Mouse (Mus musculus): Measurements from ENCODE around the gene Fhad1. TPM values are rescaled to one million over a fixed set of nuclear protein-coding genes. Genes with fewer than 3 reads are reported as not detected.

The Fhad1 gene
- total RNA-seq, 2 experiments from 2014 or later, result 8.7 to 8.8 TPM

DNA sequence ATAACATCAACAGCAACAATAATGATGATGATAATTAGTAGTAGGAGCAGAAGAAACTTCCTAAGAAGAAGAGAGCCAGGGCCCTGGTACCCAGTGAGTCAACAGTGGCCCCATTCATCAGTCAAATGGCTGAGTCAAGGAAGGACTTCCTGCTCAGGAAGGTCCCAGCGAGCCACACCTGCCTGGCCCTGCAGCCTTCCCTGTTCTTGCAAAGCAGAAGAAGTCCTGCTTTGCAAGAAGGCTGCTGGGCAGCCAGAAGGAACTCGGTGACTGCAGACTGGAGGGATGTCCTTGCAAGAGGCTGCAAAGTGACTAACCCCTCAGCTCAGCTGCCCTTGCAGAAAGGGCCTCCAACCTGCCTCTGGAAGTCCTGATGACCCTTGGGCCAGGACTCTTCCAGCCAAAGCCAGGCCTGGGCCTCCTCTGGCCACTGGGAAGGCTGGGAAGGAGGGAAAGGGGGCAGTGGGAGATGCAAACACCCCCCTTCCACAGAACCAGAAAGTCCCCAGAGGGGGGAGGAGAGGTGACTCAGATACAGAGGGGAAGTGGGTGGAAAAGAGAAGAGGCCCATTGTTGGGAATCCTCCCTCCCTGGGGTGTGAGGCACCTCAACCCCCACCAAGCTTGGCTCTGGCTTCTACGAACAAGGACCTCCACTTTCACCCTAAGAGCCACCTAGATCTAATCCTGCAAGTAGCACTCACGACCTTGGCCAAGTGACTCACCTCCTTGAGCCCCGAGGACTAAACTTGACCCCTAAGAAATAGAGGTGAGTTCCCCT, 145.3 kb downstream of the Fhad1 start:
- DNase-seq (ENCODE audit: extremely low spot score in 1 of 2, low spot score in 1 of 2), result no peak

DNA sequence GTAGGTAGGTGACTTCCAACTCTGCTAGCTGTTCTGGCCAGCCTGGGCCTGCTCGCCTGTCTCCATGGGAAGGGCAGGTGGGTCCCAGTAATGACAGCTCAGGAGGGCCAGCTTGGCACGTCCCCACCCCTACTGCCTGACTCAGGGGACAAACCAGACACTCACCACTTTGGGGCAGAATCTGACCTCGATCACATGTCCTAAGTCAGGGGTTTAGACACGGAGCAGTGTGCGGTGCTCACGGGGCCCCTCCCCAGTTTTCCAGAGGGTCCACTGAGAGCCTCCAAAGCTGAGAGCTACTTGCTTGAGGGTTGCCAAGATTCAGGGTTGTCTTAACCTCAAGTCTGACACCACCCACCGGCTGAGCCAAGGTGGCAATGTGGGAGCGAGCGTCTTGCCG, 146.8 kb downstream of the Fhad1 start:
- DNase-seq (ENCODE audit: extremely low spot score in 1 of 2, low spot score in 1 of 2), result no peak

DNA sequence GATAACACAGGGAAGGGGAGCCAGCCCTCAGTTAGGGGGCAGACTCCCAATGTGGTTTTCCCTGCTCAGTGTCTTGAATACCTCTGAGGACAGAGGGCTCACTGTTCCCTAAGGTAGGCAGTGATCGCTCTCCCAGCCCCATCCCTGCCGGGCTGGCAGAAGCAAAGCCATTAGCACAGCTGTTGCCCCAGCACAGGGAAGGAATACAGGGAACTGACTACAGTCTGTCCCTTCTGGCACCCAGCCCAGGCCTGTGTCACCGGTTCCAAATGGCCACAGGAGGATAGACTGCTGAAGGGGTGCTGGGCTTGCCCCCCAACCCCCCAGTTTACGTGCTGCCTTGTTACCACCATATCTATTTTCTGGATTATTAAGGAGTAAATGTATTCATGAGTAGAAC, 147.4 kb downstream of the Fhad1 start:
- DNase-seq (ENCODE audit: extremely low spot score in 1 of 2, low spot score in 1 of 2), result peak in 1 of 2 experiments; percentile 62

DNA sequence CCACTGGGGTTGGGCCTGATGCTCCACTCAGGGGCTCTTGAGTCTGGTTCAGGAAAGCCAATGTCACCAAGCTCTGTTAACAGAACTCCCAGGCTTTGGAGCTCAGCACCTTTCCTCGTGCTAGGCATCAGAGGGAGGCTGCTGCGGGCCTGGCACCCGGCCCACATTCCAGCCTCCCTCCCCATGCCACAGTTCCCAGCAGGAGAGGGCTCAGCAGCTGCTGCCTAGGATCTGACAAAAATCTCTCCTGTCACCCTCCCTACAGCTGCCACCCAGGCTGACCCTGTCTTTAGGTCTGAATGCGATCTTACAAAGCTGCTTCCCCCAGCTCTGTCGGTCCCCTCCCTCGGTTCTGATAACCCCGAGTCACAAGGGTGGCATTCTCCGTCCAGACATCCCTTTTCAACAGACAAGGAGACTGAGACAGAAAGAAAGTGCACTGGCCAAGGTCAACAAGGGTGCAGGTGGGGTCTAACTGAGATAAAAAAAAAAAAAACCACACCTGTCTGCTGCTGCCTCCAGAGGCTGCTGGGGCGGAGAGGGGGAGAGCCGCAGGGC, 147.9 kb downstream of the Fhad1 start:
- no peak for DNase-seq (ENCODE audit: extremely low spot score in 1 of 2, low spot score in 1 of 2)

DNA sequence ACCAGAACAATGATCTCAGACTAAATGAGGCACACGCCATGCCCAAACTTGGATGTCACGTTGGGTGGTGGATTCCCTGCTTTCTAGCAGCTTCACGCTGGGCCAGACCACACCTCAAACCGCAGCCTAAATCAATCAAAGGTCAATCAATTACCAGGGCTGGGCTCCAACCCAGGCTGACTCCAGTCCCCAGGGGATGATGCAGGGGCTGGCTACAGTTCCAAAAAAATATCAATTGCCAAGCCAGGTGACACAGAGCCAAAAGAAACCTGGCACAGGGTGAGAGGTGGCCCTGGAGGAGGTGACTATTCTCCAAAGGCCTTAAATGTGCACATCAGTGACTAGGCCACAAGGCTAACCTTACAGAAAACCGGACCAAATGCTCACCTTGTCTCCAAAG, 149.3 kb downstream of the Fhad1 start:
- DNase-seq (ENCODE audit: extremely low spot score in 1 of 2, low spot score in 1 of 2), result no peak

DNA sequence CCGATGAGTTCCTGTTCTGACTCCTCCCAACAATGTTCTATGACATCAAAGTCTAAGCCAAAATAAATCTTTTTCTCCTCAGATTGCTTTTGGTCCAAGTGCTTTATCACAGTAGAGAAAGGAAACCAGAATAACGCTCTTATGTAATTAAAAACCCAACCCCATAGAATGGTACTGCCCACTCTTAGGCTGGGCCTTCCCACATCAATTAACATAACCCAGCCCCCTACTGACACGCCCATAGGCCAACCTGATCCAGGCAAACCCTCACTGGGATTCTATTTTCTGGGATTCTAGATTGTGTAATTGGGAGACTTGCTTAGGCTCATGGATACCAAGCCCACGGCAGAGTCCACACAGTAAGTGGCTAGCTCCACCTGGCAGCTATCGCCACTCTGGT, 149.9 kb downstream of the Fhad1 start:
- DNase-seq (ENCODE audit: extremely low spot score in 1 of 2, low spot score in 1 of 2), result no peak

DNA sequence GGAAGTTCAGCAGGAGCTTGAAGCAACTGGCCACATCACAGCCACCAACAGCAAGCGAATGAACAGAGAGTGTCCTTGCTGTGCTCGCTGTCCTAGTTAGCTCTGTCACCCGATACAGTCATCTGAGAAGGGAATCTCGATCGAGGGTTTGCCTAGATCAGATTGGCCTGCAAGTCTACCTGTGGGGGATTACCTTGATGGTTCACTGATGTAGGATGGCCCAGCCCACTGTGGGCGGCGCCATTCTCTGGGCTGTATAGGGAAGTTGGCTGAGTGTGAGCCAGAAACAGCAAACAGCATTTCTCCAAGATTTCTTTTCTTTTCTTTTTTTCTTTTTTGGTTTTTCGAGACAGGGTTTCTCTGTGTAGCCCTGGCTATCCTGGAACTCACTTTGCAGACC, 150.4 kb downstream of the Fhad1 start:
- no peak for DNase-seq (ENCODE audit: extremely low spot score in 1 of 2, low spot score in 1 of 2)

DNA sequence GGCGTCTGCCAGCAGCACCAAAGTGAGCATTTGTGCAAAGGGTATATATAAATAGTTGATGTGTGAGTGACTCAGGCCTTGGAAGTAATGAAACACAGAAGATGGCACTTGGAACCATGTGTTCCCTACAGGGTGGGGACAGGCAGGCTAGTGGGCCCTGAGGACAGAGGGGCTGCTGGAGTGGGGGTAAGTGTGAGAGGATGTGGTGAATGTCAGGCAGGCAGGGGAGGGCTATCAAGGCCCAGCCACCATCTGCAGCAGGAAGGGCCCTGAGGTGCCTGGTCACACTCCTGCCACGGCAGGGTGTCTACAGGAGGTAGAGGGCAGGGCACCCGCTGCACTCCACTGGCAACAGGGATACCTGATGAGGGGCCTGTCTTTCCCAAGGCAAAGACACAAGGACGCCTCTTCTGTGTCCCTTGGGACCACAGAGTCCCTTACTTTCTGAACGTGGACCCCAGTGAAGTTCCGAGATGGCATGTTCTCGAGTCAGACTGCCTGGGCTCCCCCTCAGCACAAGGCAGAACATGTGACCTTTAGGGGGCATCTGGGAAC, 151.1 kb downstream of the Fhad1 start:
- no peak for DNase-seq (ENCODE audit: extremely low spot score in 1 of 2, low spot score in 1 of 2)

DNA sequence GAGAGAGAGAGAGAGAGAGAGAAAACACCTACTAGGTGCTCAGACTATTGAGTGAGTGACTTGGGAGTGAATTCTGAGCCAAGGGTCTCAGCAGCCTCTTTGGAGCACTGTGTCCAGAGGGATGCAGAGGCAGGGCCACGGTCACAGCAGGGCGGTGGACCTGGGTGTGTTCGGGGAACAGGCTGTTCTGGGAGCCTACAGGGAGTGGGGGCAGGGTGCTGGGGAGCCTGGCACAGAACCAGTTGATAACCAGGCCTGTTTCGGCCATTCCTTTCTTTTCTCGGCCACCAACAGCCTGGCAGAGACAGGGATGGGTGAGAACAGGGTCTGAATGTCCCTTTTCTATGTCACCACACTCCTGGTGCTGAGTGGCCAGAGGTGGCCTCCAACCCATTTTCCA, 152.0 kb downstream of the Fhad1 start:
- DNase-seq (ENCODE audit: extremely low spot score in 1 of 2, low spot score in 1 of 2), result no peak

DNA sequence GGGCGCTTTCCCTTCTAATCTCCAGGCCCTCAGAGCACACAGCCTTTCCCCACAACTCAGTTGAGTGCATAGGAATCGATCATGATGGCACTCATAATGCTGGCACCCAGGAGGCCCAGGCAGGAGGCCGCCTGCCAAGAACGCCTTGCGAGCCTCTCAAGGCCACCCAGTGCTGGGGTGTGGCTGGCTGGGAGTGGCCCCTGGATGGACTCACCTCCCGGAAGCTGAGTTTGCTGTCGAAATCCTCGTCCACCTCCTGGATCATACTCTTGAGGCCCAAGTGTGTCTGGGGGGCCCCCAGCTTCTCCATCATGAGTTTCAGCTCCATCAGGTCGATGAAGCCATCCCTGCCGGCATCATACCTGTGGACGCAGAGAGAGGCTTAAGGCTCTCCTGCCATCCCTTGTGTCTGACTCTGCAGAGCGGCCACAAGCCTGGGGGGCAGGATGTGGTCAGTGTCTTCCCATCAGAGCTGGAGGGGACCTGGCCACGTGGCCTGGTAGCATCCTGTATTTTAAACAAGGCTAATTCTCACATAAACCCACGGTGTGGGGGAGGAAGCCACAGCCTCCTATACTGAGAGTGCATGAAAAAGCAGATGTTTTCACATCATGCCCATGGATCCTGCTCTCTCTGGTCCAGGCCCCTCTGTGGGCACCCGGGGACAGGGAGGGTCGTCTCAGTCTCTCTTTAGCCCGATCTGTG, 153.1 kb downstream of the Fhad1 start:
- no peak for DNase-seq (ENCODE audit: extremely low spot score in 1 of 2, low spot score in 1 of 2)

DNA sequence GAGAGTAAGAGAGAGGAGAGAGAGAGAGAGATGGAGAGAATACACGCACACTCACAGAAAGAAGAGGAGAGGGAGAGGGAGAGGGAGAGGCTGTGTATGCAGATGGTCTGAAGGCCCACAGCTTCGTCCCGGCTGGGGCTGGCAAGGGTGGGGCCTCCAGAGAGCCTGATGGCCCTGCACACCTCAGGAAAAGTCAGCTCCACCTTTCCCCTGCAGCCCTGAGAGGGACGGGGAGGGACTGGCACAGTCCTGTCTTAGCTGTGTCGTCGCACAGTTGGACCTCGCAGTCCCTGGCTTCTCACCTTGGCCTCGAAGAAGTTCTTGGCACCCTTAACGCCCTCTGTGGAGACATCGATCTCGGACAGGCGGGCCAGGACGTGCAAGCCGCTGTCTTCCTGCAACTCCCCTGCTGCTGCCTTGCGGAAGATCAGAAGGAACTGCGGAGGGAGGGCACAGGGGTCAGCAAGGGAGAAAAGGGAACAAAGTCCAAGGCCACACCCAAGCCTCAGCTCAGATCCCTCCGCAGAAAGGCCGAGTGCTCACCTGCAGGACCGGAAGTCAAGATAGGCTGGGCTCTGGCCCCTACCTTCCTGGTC, 154.5 kb downstream of the Fhad1 start:
- no peak for DNase-seq (ENCODE audit: extremely low spot score in 1 of 2, low spot score in 1 of 2)

DNA sequence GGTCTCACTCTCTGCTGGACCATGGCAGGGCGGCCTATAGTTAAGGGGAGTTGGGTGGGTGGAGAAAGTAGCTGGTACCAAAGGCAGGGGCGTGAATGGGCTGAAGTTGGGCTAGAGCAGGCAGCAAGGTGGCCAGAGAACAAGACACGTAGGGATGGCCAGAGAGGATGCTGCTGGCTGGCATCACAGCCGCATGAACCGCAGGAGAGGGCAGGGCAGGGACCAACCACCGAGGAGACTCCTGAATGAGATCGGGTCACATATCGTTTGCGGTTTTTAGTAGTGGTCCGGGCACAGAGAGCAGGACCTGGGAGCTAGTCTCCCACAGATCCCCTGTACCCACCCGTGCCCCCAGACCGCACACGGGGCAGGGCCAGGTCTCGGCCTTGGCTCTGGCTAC, 155.5 kb downstream of the Fhad1 start:
- no peak for DNase-seq (ENCODE audit: extremely low spot score in 1 of 2, low spot score in 1 of 2)

DNA sequence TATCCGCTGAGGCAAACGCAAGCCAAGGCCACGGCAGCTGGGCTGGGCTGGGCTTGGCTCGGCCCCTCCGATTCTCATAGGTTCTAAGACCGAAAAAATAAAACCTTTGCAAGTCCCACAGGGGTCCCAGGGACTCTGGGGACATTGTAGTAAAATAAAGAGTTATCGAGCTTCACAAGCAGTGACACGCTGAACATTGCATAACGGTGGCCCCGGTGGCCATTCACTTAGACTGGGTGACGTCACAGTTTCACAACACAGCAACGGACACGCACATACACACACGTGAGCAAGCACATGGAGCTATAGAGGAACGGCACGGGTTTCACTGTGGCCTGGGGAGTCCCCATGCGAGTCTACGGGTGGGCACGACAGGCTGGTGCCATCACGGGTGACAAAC, 156.4 kb downstream of the Fhad1 start:
- no peak for DNase-seq (ENCODE audit: extremely low spot score in 1 of 2, low spot score in 1 of 2)

DNA sequence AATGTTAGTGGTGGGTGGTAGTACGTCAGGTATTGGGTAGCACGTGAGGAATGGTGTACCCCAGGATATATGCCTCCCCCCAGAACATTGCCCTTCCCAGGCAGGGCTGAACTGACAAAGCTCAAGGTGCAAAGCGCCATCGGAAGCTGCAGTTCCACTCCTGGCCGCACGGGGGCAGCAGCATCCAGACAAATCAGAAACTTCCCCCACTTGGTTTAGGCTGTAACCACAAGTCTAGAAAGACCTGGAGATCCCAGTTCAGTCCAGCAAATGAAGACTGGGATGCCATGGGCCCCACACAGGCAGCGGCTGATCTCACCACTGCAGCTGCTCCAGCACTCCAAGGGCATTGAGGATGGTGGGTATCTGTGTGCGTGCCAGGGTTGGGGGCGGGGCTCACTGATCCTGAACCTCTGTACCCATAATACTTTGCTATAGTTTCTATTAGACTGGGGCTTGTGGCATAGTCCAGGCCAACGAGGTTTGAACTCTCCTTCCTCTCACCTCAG, 157.4 kb downstream of the Fhad1 start:
- peak; percentile 89 to 94 for DNase-seq (ENCODE audit: extremely low spot score in 1 of 2, low spot score in 1 of 2)

DNA sequence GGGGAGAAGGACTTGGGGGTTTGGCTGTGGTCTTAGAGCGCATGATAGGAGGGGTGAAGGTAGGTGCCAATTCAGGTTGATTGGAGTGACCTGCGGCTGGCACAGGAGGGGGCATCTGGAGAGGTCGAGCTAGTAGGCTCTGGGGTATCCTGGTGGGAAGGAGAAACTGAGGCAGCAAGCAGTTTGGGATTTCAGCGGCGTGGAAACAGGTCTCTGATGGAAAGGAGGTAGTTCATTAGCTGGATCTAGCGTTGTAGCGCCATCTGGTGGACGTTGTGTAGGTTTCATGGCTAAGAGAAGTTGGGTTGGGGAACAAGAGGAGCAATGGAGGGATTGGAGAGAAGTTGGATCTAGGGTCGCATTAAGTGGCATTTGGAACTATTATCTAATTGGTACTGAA, 161.4 kb downstream of the Fhad1 start:
- DNase-seq (ENCODE audit: extremely low spot score in 1 of 2, low spot score in 1 of 2), result peak in 1 of 2 experiments; percentile 85

DNA sequence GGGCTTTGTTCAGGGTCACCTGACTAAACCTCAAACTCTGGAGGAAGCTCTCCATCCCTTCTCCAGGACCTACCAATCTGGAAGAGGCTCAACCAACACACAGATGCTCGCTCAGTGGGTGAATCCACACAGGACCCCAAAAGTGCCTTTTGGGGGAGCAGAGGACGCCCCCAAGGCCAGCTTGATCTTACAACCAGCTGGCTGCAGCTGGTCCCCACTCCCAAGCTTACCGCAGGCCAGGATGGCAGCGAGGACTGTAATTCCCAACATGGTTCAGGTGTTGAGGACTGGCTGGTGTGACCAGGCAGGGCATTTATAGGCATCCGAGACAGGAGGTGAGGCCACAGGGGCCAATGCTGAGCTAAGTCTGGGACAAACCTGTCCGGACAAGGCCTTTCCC, 168.9 kb downstream of the Fhad1 start, which contains the start of gene Ctrc:
TSS of gene Ctrc (minus strand) at position 361 of the 400 bp plus-strand sequence.
- DNase-seq (ENCODE audit: extremely low spot score in 1 of 2, low spot score in 1 of 2), result no peak

Other genes starting within 250 kb of the Fhad1 start
- 10 to 100 TPM; 41.5 to 42.0 TPM for gene Dnajc16, start 224.2 kb downstream of the Fhad1 start, total RNA-seq (2021)
- 10 to 100 TPM; 21.6 to 23.4 TPM for gene Casp9, start 221.5 kb downstream of the Fhad1 start, total RNA-seq (2021)
- not detected for gene Cela2a, start 188.9 kb downstream of the Fhad1 start, total RNA-seq (2021)
- gene Ctrc, start 168.7 kb downstream of the Fhad1 start, total RNA-seq (2021), result not detected
- gene Efhd2, start 140.2 kb downstream of the Fhad1 start, total RNA-seq (2021), result 100 to 1,000 TPM; 125 to 131 TPM
- gene Tmem51, start 69.2 kb upstream of the Fhad1 start, total RNA-seq (2021), result 1 to 10 TPM; 6.4 to 6.9 TPM
- gene Kazn, start 224.3 kb upstream of the Fhad1 start, total RNA-seq (2021), result 10 to 100 TPM; 47.6 to 50.8 TPM

All from layer of hippocampus, postnatal 25 days (tissue).